Mouse (Mus musculus): ENCODE measurements around the gene Nsmce4a.

The Nsmce4a gene

DNA sequence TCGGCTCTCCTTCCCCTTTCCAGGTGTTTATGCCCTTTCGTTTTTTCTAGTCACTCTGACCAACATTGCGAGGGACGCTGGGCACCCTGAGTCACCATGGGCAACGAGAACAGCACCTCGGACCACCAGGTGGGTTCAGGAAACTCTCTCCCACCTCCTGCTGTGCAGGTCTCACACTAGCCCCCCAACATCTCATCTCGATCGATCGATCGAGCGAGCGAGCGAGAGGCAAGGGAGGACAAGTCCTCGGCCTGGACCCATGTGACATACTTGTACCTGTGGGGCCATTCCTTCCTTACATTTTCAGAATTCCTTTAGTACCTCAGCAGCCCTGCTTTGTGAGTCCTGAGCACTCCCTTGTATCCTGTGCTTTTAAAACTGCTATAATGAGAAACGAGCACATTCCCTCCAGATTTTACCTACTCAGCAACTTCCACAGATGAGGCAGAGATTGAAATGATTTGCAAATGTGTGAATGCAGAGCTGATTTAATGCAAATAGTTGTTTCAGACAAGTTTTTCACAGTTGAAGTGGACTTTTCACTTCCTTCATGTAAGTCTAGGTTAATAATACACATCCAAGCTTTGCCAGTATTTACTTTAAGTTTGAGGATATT is 4.6 kb upstream of the Nsmce4a start, which contains the start of gene Tacc2:
Gene Tacc2 (plus strand): TSS at position 51 of the 616 bp plus-strand sequence.
- DNase-seq (ENCODE audit: low spot score), result no peak

DNA sequence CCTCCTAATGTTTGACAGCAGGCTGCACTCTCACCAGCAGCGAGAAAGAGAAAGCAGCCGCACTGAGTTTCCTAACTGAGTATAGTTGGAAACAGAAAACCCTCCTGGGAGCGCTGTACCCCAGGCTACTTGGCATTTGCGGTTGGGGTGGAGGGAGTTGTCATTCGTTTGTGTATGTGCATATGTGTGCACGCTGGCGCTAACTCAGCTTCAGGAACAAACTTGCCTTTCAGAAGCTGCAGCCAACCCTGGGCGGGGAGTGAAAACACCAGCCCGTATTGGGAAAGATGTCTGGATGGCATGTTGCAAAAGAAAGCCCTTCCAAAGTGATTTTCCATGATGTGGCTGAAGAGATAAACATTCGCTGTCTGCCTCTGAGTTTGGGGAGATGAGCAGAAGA is 4.1 kb upstream of the Nsmce4a start:
- no peak for DNase-seq (ENCODE audit: low spot score)

DNA sequence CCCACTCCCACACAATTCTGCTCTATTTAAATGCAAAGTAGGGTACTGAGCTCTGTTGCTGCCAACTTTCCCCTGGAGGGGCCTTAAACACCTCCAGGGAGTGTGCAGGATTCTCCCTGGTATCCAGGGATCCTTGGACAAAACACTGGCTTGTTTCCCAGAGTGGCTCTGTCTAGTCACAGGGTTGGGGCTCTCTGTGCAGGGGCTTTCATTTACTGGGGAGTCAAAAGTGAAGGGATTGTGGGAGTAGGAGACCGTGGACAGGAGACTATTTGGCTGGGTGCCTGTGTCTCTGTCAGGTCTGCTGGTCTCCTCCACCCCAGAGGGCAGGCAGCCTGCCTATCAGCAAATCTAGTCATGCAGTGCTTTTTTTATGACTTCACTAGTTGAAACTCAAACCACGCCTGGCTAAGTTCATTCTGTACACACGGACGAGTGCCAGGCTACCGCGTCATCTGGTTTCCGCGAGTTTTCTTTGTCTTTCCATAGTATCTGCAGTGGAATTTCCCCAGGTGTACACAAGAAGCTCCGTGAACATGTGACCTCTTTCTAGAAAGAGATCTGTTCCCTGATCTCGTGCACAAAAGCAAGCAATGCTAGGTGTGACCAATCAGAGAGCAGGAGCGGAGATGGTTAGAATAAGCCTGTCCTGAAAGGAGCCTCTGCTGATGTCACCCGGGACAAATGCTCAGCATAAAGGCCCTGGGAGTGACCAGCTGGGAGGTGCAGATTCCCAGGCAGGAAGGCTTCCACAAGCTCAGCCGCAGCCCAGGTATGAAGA is 1.5 kb upstream of the Nsmce4a start:
- no peak for DNase-seq (ENCODE audit: low spot score)

DNA sequence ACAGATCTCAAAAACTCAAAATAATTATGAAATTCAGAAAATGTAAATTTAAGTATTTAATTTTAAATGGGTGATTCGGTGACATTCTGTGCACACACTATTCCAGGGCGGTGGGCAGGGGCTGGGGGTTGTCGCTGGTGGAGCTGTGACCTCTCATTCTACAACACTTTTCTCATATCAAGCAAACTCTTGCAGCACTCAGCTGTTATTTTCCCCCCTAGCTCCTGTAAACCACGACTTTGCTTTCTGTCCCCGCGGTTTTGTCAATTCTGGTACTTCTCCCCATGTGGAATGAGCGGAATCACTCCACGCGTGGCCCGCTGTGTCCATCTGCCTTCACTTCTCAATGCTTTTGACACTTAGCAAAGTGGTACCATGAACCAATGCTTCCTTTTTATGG is 828 bp upstream of the Nsmce4a start:
- no peak for DNase-seq (ENCODE audit: low spot score)

DNA sequence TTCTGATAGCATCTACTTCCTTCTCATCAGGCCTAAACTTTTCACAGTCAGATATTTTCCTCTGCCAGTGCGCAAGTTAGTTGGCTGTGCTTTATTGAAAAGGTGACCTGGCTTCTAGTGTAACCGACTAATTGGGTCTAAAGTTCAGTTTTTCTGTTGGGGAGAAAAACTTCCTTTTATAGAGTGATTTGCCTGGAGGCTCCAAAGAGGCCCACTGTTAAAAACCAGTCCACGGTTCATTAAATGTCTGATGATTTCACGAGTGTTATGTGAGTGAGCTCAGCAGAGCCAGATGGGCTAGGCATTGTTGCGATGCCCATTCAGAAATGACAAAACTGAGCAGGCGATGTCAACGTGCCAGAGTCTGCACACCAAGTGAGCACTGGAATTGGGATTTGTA is 2.4 kb downstream of the Nsmce4a start:
- no peak for DNase-seq (ENCODE audit: low spot score)

DNA sequence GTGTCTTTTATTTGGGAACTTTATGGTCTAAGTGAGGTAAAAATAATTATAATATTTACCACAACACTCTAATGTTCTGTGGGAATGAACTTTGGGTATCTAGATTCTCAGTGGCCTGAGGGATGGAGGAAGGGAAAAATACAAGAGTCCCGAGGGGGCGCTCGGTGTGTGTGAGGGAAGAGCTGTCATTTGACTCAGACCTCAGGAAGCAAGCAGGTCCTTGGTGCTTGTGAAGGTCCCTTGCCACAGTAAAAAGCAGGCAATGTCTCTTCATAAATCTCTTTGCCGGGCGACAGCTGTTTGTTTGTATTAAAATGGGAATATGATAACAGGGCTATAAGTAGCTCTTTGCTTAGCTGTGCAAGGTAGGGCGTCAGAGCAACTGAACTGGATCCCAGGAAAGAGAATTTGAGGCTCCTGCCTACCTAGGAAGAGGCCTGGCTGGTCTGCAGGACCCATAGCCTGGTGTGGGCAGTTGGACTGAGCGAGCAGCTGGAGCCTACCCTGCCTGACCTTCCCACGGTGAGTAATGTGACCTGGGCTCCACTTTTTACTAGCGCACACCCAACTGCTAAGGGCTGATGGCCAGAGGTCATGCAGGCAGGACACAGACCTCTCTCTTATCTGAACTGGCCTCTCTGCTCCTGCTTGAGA is 4.0 kb downstream of the Nsmce4a start:
- no peak for DNase-seq (ENCODE audit: low spot score)

DNA sequence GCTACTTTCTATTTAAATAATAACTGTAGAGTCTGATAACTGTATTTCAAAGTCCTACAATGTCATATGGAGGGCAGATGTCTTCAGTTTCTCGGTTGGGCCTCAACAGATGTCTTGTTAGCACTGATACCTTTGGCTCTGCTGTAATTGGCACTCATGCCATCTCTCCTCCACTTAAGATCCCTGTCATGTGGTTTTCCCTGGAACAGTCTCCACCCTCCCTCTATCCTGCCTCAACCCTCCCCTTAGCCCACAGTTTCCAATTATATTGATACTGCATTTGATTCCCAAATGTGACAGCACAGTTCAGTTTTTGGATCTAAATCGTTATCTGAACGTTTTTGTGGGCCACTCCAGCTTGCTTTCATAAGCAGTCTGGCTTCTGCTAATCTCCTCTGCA is 8.3 kb downstream of the Nsmce4a start:
- peak; percentile 15 for DNase-seq (ENCODE audit: low spot score)

DNA sequence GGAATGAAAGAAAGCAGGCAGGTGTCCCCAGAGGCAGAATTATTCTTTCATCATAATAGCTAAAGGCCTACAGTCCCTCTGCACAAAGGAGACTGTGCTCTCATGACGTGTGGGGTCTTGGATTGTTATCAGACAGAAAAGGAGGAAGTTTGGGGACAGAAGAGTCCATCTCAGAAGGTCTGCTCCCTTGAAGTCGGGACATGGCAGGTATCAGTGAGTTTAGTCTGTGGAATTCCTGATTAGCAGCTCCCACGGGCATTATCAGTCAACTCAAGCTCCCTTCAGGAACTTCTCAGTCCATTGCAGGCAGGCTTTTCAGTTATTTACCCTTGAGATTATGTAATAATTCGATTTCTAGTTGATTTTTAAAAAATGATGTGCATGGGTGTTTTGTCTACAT is 9.0 kb downstream of the Nsmce4a start:
- no peak for DNase-seq (ENCODE audit: low spot score)

DNA sequence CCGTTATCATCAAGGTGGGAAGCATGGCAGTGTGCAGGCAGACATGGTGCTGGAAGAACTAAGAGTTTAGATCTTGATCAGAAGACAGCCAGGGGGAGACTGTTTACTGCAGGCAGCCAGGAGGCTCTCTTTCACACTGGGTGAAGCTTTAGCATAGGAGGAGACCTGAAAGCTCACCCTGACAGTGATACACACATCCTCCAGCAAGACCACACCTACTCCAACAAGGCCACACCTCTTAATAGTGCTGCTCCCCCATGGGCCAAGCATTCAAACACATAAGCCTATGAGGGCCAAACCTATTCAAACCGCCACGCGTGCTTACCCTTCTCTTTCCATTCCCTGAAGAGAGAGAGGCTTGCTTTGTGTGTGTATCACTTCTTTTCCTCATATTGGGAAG is 9.6 kb downstream of the Nsmce4a start:
- DNase-seq (ENCODE audit: low spot score), result no peak

DNA sequence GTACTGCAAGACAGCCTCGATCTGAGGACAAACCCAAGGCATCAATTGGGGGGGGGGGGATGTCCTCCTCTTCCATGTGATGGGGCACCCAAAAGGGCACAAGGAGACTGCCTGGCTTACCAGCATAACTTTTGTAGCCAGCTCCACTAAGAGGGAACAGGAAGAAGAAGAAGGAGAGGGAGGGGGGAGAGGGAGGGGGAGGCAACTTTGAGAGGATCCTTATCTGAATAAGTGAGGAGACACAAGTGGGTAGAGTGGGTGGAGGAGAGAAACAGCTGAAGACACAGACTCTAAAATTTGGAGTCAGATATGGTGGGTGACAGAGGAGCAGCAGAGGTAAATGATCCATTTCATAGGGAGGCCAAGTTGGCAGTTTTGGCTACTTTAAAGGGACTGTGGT is 12.0 kb downstream of the Nsmce4a start:
- DNase-seq (ENCODE audit: low spot score), result no peak

DNA sequence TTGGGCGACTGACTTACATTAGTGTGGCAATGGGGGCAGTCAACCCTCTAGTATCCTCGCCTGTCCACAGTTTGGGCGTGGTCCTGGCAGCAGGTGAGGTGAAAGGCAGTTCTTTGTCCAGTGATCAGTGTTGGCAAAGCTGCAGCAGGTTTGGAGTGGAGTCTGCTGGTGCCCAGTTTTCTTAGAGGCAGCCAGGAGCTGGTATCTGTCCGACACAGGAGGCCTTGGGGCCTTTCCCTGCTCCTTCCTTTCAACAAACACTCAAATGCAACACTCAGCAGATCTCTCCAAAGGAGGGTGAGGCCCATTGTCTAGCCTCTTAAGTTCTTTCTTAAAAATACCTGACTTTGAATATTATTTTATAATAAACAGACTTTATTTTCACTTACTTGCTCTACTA is 14.3 kb downstream of the Nsmce4a start:
- DNase-seq (ENCODE audit: low spot score), result no peak

DNA sequence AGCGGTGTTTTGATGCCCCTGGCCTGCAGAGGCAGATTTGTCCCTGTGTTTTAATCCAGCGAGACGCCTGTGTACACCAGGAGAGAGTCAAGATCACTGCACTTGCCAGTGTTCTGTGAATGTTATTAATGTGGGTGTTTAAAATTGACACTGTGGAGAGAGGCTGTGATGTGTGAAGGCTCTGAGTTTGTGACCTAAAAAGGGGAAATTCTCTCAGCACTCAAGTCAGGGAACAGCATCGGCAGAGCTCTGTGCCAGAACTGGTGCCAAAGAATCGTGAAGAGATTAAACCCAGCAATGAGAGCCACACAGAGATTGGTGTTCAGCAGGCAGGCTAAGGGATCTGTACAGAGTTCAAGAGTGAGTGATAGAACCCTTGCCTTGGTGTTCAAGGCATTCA is 17.3 kb downstream of the Nsmce4a start:
- no peak for DNase-seq (ENCODE audit: low spot score)

DNA sequence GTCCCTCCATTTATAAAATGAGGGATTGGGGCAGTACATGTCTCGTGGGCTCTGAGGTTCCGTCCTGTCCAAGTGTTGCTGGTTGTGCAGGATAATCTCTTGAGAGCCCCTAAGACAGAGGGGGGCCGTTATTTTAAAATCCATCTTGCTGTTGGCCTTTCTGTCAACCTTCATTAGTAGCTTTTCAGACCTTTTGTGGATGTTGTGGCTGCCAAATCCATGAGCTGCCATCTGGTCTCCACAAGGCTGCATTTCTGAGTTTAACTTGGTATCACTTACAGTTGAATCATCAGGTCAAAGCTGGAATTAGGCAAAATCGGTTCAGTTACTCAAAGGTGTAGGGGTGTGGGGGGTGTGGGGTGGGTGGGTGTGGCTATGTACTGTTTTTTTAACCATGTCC is 19.6 kb downstream of the Nsmce4a start:
- DNase-seq (ENCODE audit: low spot score), result no peak

DNA sequence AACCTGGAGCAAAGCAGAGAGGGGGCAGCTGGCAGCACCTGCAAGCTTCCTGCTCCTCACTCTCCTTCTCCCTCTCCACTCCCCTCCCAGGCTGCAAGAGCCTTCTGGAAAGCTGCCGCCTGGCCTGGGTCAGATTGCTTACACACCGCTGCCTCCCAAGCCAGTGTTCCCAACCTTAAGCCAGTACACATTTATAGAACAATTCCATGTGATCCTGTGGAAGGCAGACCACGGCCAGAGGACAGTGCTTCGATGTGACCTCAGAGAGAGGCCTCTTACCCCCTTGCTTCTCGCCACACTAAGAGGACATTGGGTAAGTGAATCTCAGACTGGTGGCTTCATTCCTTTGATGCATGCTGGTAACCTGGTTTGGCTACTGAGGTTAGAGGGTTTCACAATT is 20.1 kb downstream of the Nsmce4a start:
- DNase-seq (ENCODE audit: low spot score), result no peak

DNA sequence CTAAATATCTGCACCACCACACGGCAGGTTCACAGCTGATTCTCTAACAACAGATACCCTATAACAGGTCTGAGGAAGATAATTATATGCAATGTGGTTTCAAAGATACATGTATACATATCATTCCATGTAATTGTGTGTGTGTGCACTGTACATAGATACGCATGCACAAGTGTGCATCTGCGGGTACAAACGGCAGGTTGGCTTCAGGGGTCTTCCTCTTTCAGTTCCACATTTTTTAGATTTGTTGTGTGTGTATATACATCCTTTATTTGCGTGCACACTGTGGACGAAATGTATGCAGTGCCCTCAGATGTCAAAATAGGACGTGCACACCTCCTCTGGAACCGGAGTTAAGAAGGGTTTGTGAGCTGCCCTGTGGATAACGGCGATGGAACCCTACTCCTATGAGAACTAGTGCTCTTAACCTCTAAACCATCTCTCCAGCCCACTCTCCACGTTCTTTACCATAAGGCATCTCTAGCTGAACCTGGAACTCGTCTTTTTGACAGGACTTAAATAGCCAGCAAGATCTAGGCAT is 25.2 kb downstream of the Nsmce4a start:
- no peak for DNase-seq (ENCODE audit: low spot score)

DNA sequence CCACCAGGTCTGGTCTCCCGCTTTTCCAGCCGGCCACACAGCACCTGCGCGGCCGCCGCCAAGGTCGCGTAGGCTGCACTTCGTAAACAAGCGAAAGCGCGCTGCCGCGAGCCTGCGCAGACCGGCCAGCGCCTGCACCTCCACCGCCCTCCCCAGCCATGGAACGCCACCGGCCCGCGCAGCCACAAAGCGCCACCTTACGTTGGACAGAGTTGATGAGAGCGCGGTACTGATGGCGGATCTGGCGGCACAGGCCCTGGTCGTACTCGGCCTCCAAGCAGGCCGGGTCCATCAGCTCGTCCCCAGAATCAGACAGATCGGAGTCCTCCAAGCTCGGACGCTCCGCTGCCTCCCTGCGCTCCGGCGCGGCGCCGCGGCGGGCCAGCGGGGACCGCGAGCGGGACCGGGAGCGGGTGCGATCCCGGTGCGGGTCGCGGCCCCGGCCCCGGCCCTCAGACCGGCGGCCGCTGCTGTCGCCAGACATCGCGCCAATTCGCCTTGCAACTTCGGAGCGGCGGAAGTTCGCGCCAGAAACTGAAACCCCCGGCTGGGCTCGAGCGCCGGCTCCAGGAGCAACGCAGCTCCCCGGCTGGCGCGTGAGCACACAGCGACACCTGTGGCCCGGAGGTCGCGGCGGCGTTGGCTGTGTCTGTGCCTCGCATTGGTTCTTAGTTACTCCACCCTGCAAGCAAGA is 26.0 kb downstream of the Nsmce4a start:
- peak; percentile 59 for DNase-seq (ENCODE audit: low spot score)

DNA sequence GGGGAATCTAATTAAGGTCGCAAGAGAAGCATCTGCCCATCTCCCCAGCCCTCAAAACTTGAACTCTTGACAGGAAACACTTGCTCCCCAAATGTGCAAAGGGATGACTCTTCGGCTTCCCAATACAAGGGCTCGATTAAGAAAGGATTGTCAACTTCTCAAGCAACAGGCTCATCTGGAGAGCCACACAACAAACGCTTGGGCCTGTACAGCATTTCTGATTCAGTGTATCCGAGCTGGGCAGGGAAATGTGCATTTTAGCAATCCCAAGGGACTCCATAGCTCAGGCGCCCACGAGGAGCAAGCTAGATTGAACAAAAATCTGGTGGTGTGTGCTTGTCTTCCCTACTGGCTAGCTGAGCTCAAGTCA is 26.5 kb downstream of the Nsmce4a start:
- DNase-seq (ENCODE audit: low spot score), result no peak

DNA sequence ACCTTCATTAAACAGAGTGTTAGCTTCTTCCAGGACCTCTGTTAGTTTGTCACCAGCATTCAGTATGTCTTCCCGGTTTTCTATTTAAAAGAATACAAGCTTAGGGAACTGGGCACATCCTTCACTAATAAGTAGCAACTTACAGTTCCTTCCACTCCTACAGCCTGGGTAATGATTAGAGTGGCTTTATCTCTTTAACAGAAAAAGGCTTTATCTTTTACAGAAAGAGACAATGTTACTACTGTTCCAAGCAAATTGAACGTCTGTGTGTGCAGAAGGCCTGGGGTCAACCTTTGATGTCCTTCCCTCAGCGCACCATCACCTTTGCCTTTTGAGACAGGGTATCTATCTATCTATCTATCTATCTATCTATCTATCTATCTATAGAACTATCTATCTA is 27.0 kb downstream of the Nsmce4a start:
- DNase-seq (ENCODE audit: low spot score), result no peak

DNA sequence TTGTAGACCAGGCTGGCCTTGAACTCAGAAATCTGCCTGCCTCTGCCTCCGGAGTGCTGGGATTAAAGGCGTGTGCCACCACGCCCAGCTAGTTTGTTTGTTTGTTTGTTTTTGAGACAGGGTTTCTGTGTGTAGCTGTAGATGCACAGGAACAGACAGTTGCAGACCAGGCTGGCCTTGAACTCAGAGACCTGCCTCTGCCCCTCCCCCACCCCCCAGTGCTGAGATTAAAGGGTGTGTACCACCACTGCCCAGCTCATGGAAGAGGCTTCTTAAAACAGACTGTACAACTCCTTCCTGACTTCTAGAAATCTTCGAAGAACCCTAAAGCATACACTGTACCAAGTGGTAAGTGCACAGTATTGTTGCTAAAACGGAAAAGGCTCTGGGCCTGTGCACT is 27.5 kb downstream of the Nsmce4a start:
- DNase-seq (ENCODE audit: low spot score), result no peak

DNA sequence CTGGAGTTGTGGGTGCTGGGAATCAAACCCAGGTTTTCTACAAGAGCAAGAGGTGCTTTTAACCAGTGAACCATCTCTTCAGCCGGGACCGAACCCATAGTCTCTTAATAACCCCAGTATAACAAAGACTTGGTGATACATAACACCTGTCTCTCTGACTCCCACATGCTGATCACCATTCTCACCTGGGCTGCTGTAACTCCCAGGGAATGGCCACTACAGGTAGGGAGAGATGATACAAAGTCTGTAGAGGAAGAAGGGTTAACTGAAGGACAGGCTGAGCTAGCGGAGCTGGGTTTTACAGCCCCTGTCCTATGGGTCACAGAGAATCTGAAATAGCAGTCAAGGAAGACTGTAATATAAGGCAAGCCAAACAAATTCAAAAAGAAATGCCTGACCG is 29.7 kb downstream of the Nsmce4a start:
- no peak for DNase-seq (ENCODE audit: low spot score)

DNA sequence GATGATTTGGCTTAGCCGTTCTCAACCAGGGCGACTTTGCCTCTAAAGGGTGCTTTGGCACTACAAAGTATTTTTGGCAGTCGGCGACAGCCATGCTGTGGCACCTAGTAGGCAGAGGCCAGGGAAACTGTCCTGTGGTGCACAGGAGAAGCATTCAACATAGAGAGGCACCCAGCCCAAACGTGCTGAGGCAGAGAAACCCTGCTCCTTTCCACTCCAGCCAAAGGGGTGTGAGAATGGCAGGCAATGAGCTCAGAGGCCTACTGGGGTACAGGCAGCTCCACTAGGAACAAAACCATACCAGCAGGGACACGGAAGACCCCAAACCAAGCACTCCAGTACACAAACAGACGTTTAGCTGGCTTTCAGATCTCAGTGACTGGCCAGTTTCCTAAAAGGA is 32.7 kb downstream of the Nsmce4a start:
- DNase-seq (ENCODE audit: low spot score), result no peak

DNA sequence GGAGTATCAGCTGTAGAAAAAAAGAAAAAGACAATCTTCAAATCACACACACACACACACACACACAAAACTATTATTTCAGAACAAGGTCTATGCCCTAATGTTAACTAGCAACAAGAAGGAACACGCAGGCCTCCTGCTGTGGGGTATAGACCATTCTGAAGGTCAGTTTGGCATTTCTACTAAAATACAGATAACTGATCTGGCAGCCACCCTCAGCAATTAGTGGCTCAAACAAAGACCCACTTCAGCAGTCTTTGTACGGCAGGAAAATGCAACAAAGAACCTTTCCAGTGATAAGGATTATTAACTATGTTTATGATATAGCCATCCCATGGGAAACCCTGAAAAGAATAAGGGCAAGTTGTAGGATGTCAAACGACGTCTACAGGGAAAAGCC is 35.9 kb downstream of the Nsmce4a start:
- no peak for DNase-seq (ENCODE audit: low spot score)

DNA sequence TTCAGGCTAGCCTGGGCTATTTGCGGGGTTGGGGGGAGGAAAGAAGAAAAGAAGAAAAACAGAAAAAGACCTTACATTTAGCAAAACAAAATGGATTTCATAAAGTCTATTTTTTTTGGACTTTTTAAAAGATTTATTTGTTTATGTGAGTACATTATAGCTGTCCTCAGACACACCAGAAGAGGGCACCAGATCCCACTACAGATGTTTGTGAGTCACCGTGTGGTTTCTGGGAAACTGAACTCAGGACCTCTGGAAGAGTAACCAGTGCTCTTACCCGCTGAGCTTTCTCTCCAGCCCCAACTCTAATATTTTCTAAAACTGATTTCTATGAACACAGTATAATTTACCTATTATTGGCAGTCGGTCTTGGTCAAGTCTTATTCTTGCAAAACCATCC is 37.7 kb downstream of the Nsmce4a start:
- no peak for DNase-seq (ENCODE audit: low spot score)
